Mouse (Mus musculus): Measurements from ENCODE around the gene Asap2. TPM values are rescaled to one million over a fixed set of nuclear protein-coding genes. Genes with fewer than 3 reads are reported as not detected.
"Not testable (repeated sequence)": the region's sequence is repeated elsewhere in the genome, so short reads cannot be mapped to it uniquely, and the experiment has no call there.

Gene Asap2
- total RNA-seq (2021), result 10 to 100 TPM; 38.6 to 40.1 TPM
- long read RNA-seq, experiment 1, partial matches to known transcripts, result 3 of 15 reads
- long read RNA-seq, experiment 1, other reads (novel, unspliced or antisense), result 11 of 15 reads
- long read RNA-seq, experiment 2, partial matches to known transcripts, result 3 of 11 reads
- long read RNA-seq, experiment 2, other reads (novel, unspliced or antisense), result 5 of 11 reads

GRCm38 (mm10) chr12:20990132-20990531, at the start of gene Asap2:
Gene Asap2, plus strand, starts transcription at chr12:20990459.
- peak; percentile 47 to 55 for DNase-seq (ENCODE audit: low spot score in 2 of 2)
- peak within 1 kb of the TSS; percentile 70; the same call in 1 of the 2 replicates for H3K27ac ChIP-seq

GRCm38 (mm10) chr12:20947051-20947997, 42.9 kb upstream of the Asap2 start:
- DNase-seq (ENCODE audit: low spot score in 2 of 2); H3K4me3 ChIP-seq; H3K27ac ChIP-seq: not testable (repeated sequence)

More at GRCm38 (mm10) chr12:20990132-20990531, at the start of gene Asap2:
- H3K4me3 ChIP-seq, result peak within 1 kb of the TSS; percentile 58

GRCm38 (mm10) chr12:20990579-20990978, 320 bp downstream of the Asap2 start:
- H3K4me3 ChIP-seq, result peak overlapping the region; percentile 58
- peak in 1 of 2 experiments; percentile 8 for DNase-seq (ENCODE audit: low spot score in 2 of 2)
- H3K27ac ChIP-seq, result not testable (repeated sequence)

GRCm38 (mm10) chr12:21030875-21031274, 40.6 kb downstream of the Asap2 start:
- H3K4me3 ChIP-seq; H3K27ac ChIP-seq; DNase-seq (ENCODE audit: low spot score in 2 of 2): not testable (repeated sequence)
- peak; percentile 65 for TF ChIP-seq CTCF (conservative IDR thresholded peaks at IDR 0.05)

GRCm38 (mm10) chr12:21046716-21047115, 56.5 kb downstream of the Asap2 start:
- DNase-seq (ENCODE audit: low spot score in 2 of 2), result not testable (repeated sequence)

GRCm38 (mm10) chr12:21075731-21076130, 85.5 kb downstream of the Asap2 start:
- peak; percentile 77 for TF ChIP-seq CTCF (conservative IDR thresholded peaks at IDR 0.05)
- H3K4me3 ChIP-seq, H3K27ac ChIP-seq: not testable (repeated sequence)
- DNase-seq (ENCODE audit: low spot score in 2 of 2), result peak; percentile 63 to 78

More at GRCm38 (mm10) chr12:21046716-21047115, 56.5 kb downstream of the Asap2 start:
- H3K4me3 ChIP-seq, H3K27ac ChIP-seq: not testable (repeated sequence)

GRCm38 (mm10) chr12:21090168-21090567, 99.9 kb downstream of the Asap2 start:
- DNase-seq (ENCODE audit: low spot score in 2 of 2); H3K27ac ChIP-seq; H3K4me3 ChIP-seq: not testable (repeated sequence)

GRCm38 (mm10) chr12:21092446-21092845, 102.2 kb downstream of the Asap2 start:
- H3K27ac ChIP-seq; DNase-seq (ENCODE audit: low spot score in 2 of 2); H3K4me3 ChIP-seq: not testable (repeated sequence)

- not testable (repeated sequence) for H3K4me3 ChIP-seq; DNase-seq (ENCODE audit: low spot score in 2 of 2); H3K27ac ChIP-seq
Measured at GRCm38 (mm10) chr12:21097806-21098325, 107.6 kb downstream of the Asap2 start.

GRCm38 (mm10) chr12:21111116-21111475, 120.8 kb downstream of the Asap2 start:
- H3K27ac ChIP-seq, result peak overlapping the region; percentile 88
- H3K4me3 ChIP-seq, result peak overlapping the region; percentile 78
- not testable (repeated sequence) for DNase-seq (ENCODE audit: low spot score in 2 of 2)
- TF ChIP-seq CTCF (conservative IDR thresholded peaks at IDR 0.05), result peak; percentile 74

GRCm38 (mm10) chr12:21111476-21112452, 121.5 kb downstream of the Asap2 start:
- DNase-seq (ENCODE audit: low spot score in 2 of 2), result peak; percentile 66 to 76
- Histone ChIP-seq H3K27ac (peak overlapping the region; percentile 88), H3K4me3 (peak overlapping the region; percentile 78)
- TF ChIP-seq CTCF (conservative IDR thresholded peaks at IDR 0.05), result peak; percentile 52

- TF ChIP-seq CTCF (conservative IDR thresholded peaks at IDR 0.05), result peak; percentile 86
- DNase-seq (ENCODE audit: low spot score in 2 of 2), result peak; percentile 63 to 70
- Histone ChIP-seq H3K27ac (peak overlapping the region; percentile 88), H3K4me3 (peak overlapping the region; percentile 78)
Measured at GRCm38 (mm10) chr12:21112453-21112857, 122.2 kb downstream of the Asap2 start.

All from layer of hippocampus, adult 2 months (tissue).